8 mouse cellular contexts compared by ENCODE assay signal in genomic region chr16:93766956-93767355, GRCm38 (mm10). TPM values are rescaled to one million over a fixed set of nuclear protein-coding genes. Genes with fewer than 3 reads are reported as not detected.
A peak's percentile ranks its signal among the peaks of the same experiment; 100 is the strongest.
DNase-seq lines count a peak whose midpoint lies in the region; ATAC-seq lines count a peak whose summit lies in the region.

No protein-coding gene starts in this region.

- DNase-seq in gastrocnemius, adult 18-20 months (ENCODE audit: low spot score): peak; percentile 47
- DNase-seq in gastrocnemius, adult 8-10 months (ENCODE audit: low spot score in 2 of 2): no peak
- DNase-seq in 3T3-L1 (ENCODE audit: low read depth, low spot score): peak; percentile 68
- peak; percentile 62 for DNase-seq in ZHBTc4 (ENCODE audit: low read depth, low spot score)
- DNase-seq in embryo, embryonic 10.5 days (ENCODE audit: low spot score): peak; percentile 61
- peak; percentile 43 for DNase-seq in lung, postnatal 25 days (ENCODE audit: low spot score)
- peak; percentile 42 to 45 for DNase-seq in thymus, postnatal 36 days

- no peaks in the 10 kb centered on the region for H3K27me3 ChIP-seq in kidney, embryonic 14.5 days (ENCODE audit: control insufficient read depth, insufficient read depth, low read length)

- peak; percentile 24; the same call in 1 of the 2 replicates for ATAC-seq in kidney, embryonic 14.5 days (ENCODE audit: low FRiP score, low TSS enrichment)

- 51% methylated on average over 4 of the region's 4 CpGs for WGBS in kidney, embryonic 14.5 days

- no peak overlapping the region for H3K4me2 ChIP-seq in kidney, embryonic 14.5 days (replicated peaks; ENCODE audit: low read depth, low read length)

- 0 out of 2 replicates have a peak, but pooled peaks cover 4% of the 10 kb centered on the region for H3K4me1 ChIP-seq in kidney, embryonic 14.5 days (ENCODE audit: control insufficient read depth, insufficient read depth, low read length)

- 0 out of 2 replicates have a peak, but pooled peaks cover 6% of the 10 kb centered on the region for H3K36me3 ChIP-seq in kidney, embryonic 14.5 days (ENCODE audit: control insufficient read depth, insufficient read depth, low read length)

- H3K9ac ChIP-seq in kidney, embryonic 14.5 days (ENCODE audit: low read depth, low read length): no peak overlapping the region

- no peak overlapping the region for H3K4me3 ChIP-seq in kidney, embryonic 14.5 days (ENCODE audit: low read length)

- no peaks in the 10 kb centered on the region for H3K9me3 ChIP-seq in kidney, embryonic 14.5 days (ENCODE audit: control insufficient read depth, low read length)

- no peak overlapping the region for H3K27ac ChIP-seq in kidney, embryonic 14.5 days (ENCODE audit: low read depth, low read length)

RNA-seq across cellular contexts. Expression of gene Dop1b, which starts 55.3 kb away (rescaled TPM):
- total RNA-seq in gastrocnemius, adult 18-20 months (2021): 10 to 100 TPM; 34.3 to 41.6 TPM
- total RNA-seq in gastrocnemius, adult 8-10 months (2022): 10 to 100 TPM; 39.7 to 52.0 (median 48.4) TPM
- polyA plus RNA-seq in kidney, embryonic 14.5 days (2014; fragmentation: Nextera tagmentation; extraction: Ambion mirVana): 21.4 and 21.6 TPM in 2 replicates

Comparison
In these comparisons a context has a peak if more than half of its experiments do, and no peak if none do; other contexts are left out.
1. DNase-seq: peak in gastrocnemius, adult 18-20 months (single experiment), 3T3-L1 (single experiment), ZHBTc4 (single experiment), embryo, embryonic 10.5 days (single experiment), lung, postnatal 25 days (single experiment) and thymus, postnatal 36 days (2 of 2); none in gastrocnemius, adult 8-10 months (0 of 2).